Mouse (Mus musculus): Measurements from ENCODE around the gene Sema5a. TPM values are rescaled to one million over a fixed set of nuclear protein-coding genes. Genes with fewer than 3 reads are reported as not detected.

The Sema5a gene
- polyA plus RNA-seq, 1 experiment from 2014 or later, result 6.4 TPM

DNA sequence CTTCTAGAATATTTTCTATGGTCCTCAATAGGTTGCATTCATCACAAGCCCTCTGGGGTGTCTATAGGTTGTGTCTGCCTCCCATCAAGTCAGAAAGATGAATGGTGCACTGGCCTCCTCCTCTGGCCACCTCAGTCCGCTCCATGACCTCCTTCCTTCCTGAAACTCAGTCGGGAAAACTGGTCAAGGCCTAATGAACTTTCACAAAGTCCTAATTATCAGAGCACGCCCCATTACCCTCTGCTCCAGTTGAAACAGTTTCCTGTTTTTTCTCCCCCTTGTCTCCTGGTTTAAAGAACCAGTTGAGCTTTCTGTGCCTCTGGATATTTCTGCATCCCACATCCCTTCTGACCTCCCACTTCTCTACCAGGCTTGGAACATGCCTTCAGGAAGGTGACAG lies 300.8 kb downstream of the Sema5a start:
- H3K4me3 ChIP-seq, result no peak overlapping the region
- ATAC-seq (ENCODE audit: low FRiP score), result no peak

GRCm38 (mm10) chr15:32546746-32547145 lies 302.1 kb downstream of the Sema5a start:
- no peak overlapping the region for H3K4me2 ChIP-seq
- ATAC-seq (ENCODE audit: low FRiP score), result no peak

More for the DNA sequence above, 300.8 kb downstream of the Sema5a start:
- Histone ChIP-seq H3K4me2 (no peak overlapping the region), H3K4me1 (replicated peaks) (no peaks in the 10 kb centered on the region), H3K9me3 (no peaks in the 10 kb centered on the region), H3K27ac (no peak overlapping the region), H3K9ac (no peak overlapping the region), H3K36me3 (no peaks in the 10 kb centered on the region), H3K27me3 (no peaks in the 10 kb centered on the region)
- 43% methylated on average over 3 of the region's 3 CpGs for WGBS

DNA sequence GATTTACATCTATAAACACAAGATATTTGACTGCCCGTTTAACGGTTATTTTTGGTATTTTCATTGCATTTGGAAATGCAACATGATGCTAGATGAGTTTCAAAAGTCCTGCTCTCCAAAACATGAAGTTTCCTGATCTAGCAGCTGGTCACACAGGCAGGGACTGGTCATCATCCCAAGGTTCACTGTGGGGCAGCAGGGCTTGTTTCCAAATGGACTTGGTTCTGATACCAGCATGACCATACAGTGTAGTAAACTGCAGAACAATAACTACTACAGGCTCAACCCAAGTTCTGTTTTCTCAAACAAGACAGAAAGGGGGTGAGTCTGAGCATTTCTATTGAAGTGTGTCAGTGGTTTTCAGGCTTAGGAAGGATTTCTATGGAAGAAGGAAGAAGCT lies 314.3 kb downstream of the Sema5a start:
- Histone ChIP-seq H3K9ac (no peak overlapping the region), H3K27me3 (no peaks in the 10 kb centered on the region), H3K9me3 (no peaks in the 10 kb centered on the region), H3K4me3 (no peak overlapping the region), H3K27ac (no peak overlapping the region), H3K4me1 (replicated peaks) (no peaks in the 10 kb centered on the region), H3K36me3 (no peaks in the 10 kb centered on the region), H3K4me2 (no peak overlapping the region)
- no peak for ATAC-seq (ENCODE audit: low FRiP score)
- 97% methylated on average over 2 of the region's 2 CpGs for WGBS

More at GRCm38 (mm10) chr15:32546746-32547145, 302.1 kb downstream of the Sema5a start:
- no peak overlapping the region for H3K4me3 ChIP-seq
- no peaks in the 10 kb centered on the region for H3K27me3 ChIP-seq
- H3K9ac ChIP-seq, result no peak overlapping the region
- H3K27ac ChIP-seq, result no peak overlapping the region
- WGBS, result 81% methylated on average over 7 of the region's 7 CpGs
- H3K9me3 ChIP-seq, result no peaks in the 10 kb centered on the region
- H3K36me3 ChIP-seq, result no peaks in the 10 kb centered on the region
- H3K4me1 ChIP-seq (replicated peaks), result no peaks in the 10 kb centered on the region

GRCm38 (mm10) chr15:32562600-32562999 lies 318.0 kb downstream of the Sema5a start:
- no peak overlapping the region for H3K9ac ChIP-seq
- no peaks in the 10 kb centered on the region for H3K9me3 ChIP-seq
- H3K4me1 ChIP-seq (replicated peaks), result no peaks in the 10 kb centered on the region
- no peak overlapping the region for H3K4me2 ChIP-seq
- H3K27ac ChIP-seq, result no peak overlapping the region
- 58% methylated on average over 6 of the region's 6 CpGs for WGBS
- H3K36me3 ChIP-seq, result no peaks in the 10 kb centered on the region
- H3K27me3 ChIP-seq, result no peaks in the 10 kb centered on the region
- H3K4me3 ChIP-seq, result no peak overlapping the region
- no peak for ATAC-seq (ENCODE audit: low FRiP score)

DNA sequence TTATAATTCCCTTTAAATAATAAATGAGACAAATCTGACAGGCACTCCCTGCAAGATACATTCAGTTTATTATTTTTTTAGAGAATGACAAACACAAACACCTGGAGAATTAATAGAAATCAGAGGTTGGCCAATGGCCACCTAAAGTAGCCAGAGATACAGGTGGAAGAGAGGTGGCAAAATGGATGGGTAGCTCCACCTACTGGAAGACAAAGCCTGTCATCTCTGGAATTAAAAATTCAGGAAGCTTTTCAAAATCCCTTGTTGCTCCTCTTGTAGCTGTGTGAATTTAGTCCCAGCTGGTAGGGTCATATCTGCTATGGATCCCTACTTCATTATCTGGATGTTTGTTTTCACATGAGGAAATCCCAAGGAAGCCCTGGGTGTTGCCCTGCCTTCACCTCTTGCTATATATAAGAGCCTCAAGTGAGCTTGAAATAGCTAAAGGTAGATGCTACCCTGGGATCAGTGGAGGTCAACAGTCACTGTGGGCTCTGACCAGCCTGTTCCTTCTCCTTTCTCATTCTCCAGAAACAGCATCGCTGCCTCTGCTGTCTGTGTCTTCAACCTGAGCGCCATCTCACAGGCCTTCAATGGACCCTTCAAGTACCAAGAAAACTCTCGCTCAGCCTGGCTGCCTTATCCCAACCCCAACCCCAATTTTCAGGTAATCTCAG lies 323.7 kb downstream of the Sema5a start:
- H3K4me2 ChIP-seq, result no peak overlapping the region
- 94% methylated on average over 3 of the region's 3 CpGs for WGBS
- no peak for ATAC-seq (ENCODE audit: low FRiP score)
- no peak overlapping the region for H3K27ac ChIP-seq
- H3K9me3 ChIP-seq, result no peaks in the 10 kb centered on the region
- H3K4me3 ChIP-seq, result no peak overlapping the region
- H3K36me3 ChIP-seq, result no peaks in the 10 kb centered on the region
- no peaks in the 10 kb centered on the region for H3K4me1 ChIP-seq (replicated peaks)
- no peak overlapping the region for H3K9ac ChIP-seq
- H3K27me3 ChIP-seq, result no peaks in the 10 kb centered on the region

DNA sequence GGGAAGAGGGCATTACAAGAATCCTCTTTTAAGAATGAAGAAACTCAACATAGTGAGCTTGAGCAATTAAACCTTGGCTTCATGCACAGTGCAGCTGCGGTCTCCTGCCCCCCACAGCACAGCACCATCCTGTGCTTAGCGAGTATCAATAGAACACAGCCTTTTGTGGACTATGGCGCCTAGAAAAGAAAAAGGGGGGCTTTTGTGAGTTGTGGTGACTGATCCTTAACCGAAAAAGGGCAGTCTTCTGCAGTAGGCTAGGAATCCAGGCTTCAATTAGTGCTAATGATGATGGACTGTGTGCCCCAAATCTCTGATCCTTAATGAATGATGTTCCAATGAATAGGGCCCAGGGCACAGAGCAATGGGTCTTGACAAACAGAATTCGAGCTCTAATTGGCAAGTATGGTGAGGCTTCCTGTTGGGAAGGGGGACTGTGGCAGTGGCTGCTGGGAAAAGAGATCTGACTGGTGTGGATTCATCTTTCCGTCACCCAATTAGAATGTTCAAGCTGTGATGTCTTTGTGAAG lies 324.3 kb downstream of the Sema5a start:
- Histone ChIP-seq H3K27ac (no peak overlapping the region), H3K4me3 (no peak overlapping the region), H3K4me2 (no peak overlapping the region), H3K4me1 (replicated peaks) (no peaks in the 10 kb centered on the region), H3K9ac (no peak overlapping the region), H3K9me3 (no peaks in the 10 kb centered on the region), H3K27me3 (no peaks in the 10 kb centered on the region), H3K36me3 (no peaks in the 10 kb centered on the region)
- no peak for ATAC-seq (ENCODE audit: low FRiP score)
- 28% methylated on average over 6 of the region's 6 CpGs for WGBS

DNA sequence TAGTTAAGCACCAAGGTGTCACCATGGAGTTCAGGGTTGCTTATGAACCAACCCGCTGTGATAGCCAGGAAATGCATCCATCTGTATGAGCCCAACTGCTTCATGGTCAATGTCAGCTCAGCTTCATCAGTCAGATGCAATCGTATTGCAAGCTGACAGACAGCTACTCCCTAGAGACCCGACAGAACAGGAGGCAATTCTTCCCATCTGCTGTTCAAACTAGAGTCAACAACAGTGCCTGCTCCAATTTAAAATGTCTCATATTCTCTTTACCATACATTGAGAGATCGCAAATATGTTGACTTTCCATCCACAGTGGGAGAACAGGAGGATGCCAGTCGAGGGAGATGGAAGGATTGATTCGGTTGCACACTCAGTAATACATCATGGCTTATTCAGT lies 329.7 kb downstream of the Sema5a start:
- H3K36me3 ChIP-seq, result no peaks in the 10 kb centered on the region
- no peak overlapping the region for H3K4me3 ChIP-seq
- H3K9me3 ChIP-seq, result no peaks in the 10 kb centered on the region
- no peak overlapping the region for H3K27ac ChIP-seq
- H3K27me3 ChIP-seq, result no peaks in the 10 kb centered on the region
- H3K4me1 ChIP-seq (replicated peaks), result no peaks in the 10 kb centered on the region
- no peak overlapping the region for H3K9ac ChIP-seq
- ATAC-seq (ENCODE audit: low FRiP score), result no peak
- H3K4me2 ChIP-seq, result no peak overlapping the region
- 69% methylated on average over 6 of the region's 6 CpGs for WGBS

- ATAC-seq (ENCODE audit: low FRiP score), result no peak
- Histone ChIP-seq H3K27ac (no peak overlapping the region), H3K9me3 (no peaks in the 10 kb centered on the region), H3K4me1 (replicated peaks) (no peaks in the 10 kb centered on the region), H3K9ac (no peak overlapping the region), H3K4me2 (no peak overlapping the region), H3K36me3 (no peaks in the 10 kb centered on the region), H3K27me3 (no peaks in the 10 kb centered on the region), H3K4me3 (no peak overlapping the region)
- 84% methylated on average over 2 of the region's 2 CpGs for WGBS
Observed at GRCm38 (mm10) chr15:32575212-32575611, 330.6 kb downstream of the Sema5a start.

DNA sequence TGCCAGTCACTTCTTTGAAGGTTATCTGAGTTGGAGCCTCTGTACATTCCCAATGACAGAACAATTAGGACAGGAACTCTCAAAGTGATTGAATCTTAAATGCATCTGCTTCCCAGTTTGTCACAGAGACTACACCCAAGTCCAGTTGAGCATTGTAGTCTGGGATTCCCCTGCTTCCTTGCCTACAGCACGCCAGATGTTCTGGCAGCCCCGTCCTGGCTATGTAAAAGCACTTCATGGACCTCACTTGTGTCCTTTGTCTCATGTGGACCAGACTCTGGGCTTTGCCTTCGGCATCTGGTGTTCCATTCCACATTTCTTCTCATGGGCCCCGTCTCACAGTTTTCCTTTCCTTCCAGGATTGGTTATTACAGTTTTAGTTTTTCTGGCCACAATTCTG lies 334.7 kb downstream of the Sema5a start:
- Histone ChIP-seq H3K27ac (no peak overlapping the region), H3K4me3 (no peak overlapping the region), H3K27me3 (no peaks in the 10 kb centered on the region), H3K4me1 (replicated peaks) (no peaks in the 10 kb centered on the region), H3K36me3 (no peaks in the 10 kb centered on the region), H3K4me2 (no peak overlapping the region), H3K9ac (no peak overlapping the region), H3K9me3 (no peaks in the 10 kb centered on the region)
- ATAC-seq (ENCODE audit: low FRiP score), result no peak
- 87% methylated on average over 4 of the region's 4 CpGs for WGBS

DNA sequence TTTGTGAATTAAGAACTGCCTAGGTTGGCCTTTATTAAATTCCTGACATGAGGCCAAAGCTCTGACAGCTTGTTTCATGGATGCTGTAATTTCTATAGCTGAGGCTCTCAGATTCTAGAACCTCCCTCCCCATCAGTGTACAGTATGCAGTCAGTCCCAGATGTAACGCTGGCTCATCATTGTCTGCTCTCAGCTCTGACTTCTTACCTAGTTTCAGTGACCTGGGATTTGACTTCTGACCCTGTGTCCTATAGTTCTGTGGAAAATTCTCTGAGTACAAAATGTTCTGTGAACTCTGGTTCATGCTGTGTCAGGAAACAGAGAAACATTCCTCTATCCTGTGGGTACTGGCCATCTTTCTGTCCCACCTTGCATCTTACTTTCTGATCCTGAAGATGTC lies 346.0 kb downstream of the Sema5a start:
- Histone ChIP-seq H3K27me3 (no peaks in the 10 kb centered on the region), H3K9me3 (no peaks in the 10 kb centered on the region), H3K36me3 (no peaks in the 10 kb centered on the region), H3K4me1 (replicated peaks) (no peaks in the 10 kb centered on the region), H3K4me3 (no peak overlapping the region), H3K27ac (no peak overlapping the region), H3K4me2 (no peak overlapping the region), H3K9ac (no peak overlapping the region)
- ATAC-seq (ENCODE audit: low FRiP score), result no peak
- WGBS, result 81% methylated on average over 1 of the region's 1 CpGs

DNA sequence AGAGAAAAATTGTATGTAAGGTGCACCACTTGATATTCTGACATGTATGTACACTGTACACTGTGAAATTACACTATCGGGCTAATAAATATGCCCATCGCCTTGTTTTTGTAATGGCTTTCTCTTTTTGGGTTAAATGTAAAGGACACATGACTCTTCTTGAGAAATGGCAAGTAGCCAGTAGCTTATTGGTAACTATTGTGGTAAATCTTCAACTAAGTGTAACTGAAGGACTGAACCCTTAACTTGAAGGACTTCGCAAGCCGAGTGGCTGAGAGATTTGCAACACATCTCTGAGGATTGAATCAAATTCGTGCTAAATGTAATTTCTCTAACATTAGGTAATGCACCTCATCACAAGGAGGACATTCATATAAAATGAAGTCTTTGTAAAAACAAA lies 349.1 kb downstream of the Sema5a start:
- Histone ChIP-seq H3K4me3 (no peak overlapping the region), H3K27me3 (no peaks in the 10 kb centered on the region), H3K36me3 (no peaks in the 10 kb centered on the region), H3K9me3 (no peaks in the 10 kb centered on the region), H3K27ac (no peak overlapping the region), H3K4me1 (replicated peaks) (peaks cover 11% of the 10 kb centered on the region), H3K9ac (no peak overlapping the region), H3K4me2 (no peak overlapping the region)
- no peak for ATAC-seq (ENCODE audit: low FRiP score)
- 96% methylated on average over 5 of the region's 5 CpGs for WGBS

DNA sequence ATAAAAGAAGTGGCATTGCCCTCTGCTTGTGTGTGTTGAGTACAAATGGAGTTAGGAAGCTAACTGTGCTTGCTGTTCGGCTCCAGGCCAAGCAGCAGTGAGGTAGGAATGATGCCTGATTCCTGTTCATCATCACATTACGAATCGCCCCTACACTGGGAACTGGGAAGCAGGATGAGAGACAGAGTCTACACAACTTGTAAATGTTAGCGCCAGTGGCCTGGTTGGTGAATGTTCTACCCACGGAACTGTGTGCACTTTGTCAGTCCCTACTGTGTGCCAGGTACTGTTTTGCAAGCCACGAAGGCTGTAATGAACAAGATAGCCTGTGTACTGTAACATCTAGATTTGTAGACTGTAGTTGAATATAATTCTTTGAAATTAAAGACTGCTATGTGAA lies 352.0 kb downstream of the Sema5a start:
- H3K4me2 ChIP-seq, result no peak overlapping the region
- no peak for ATAC-seq (ENCODE audit: low FRiP score)
- no peak overlapping the region for H3K9ac ChIP-seq
- H3K4me3 ChIP-seq, result no peak overlapping the region
- H3K36me3 ChIP-seq, result no peaks in the 10 kb centered on the region
- H3K4me1 ChIP-seq (replicated peaks), result peaks cover 11% of the 10 kb centered on the region
- no peaks in the 10 kb centered on the region for H3K9me3 ChIP-seq
- H3K27me3 ChIP-seq, result no peaks in the 10 kb centered on the region
- no peak overlapping the region for H3K27ac ChIP-seq
- WGBS, result 93% methylated on average over 6 of the region's 6 CpGs

- H3K4me3 ChIP-seq, result no peak overlapping the region
- WGBS, result 24% methylated on average over 3 of the region's 3 CpGs
- H3K4me2 ChIP-seq, result no peak overlapping the region
- peaks cover 11% of the 10 kb centered on the region for H3K4me1 ChIP-seq (replicated peaks)
- no peaks in the 10 kb centered on the region for H3K36me3 ChIP-seq
- ATAC-seq (ENCODE audit: low FRiP score), result peak; percentile 63
- no peak overlapping the region for H3K27ac ChIP-seq
- H3K9me3 ChIP-seq, result no peaks in the 10 kb centered on the region
- H3K9ac ChIP-seq, result no peak overlapping the region
- no peaks in the 10 kb centered on the region for H3K27me3 ChIP-seq
Observed at GRCm38 (mm10) chr15:32597189-32597588, 352.6 kb downstream of the Sema5a start.
